In the genomic region with DNA sequence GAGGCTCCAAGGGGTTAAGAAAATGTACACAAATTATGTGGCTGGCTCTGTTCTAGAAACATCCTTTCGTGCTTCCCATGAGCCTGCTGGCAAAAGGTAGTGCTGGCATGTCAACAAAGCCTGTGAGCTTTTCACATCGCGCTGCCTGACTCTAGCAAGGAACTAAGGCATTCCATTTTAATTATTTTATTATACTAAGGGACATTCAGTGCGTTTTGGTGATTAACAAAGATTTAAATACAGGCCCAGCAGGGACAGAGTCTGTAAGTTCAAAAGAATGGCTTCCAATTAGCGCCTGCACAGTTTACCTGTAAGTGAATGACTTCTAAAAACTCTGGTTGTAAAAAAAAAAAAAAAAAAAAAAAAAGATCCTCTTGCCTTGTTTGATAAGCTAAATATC, we compare ENCODE assay signal across 15 mouse cellular contexts.
"Had no signal": no experiment of that assay in that cellular context is flagged by ENCODE, and none has a peak within 500 bp of the region (broad histone marks: within the 10 kb centered on the region; RNA-seq: fewer than 3 reads in every experiment).

No protein-coding gene starts in this region.

- H3K4me3 ChIP-seq: neural tube, embryonic 15.5 days; stomach, embryonic 15.5 days had no signal

- H3K27me3 ChIP-seq: neural tube, embryonic 15.5 days; stomach, embryonic 15.5 days had no signal

- H3K9me3 ChIP-seq: neural tube, embryonic 15.5 days; stomach, embryonic 15.5 days had no signal

- H3K27ac ChIP-seq: neural tube, embryonic 15.5 days; stomach, embryonic 15.5 days; stomach, postnatal 0 days had no signal

- H3K4me1 ChIP-seq: stomach, embryonic 15.5 days had no signal

- DNase-seq: retina, postnatal 1 day; right cerebral cortex, adult 18-20 months; right cerebral cortex, postnatal 14 days; right cerebral cortex, postnatal 25 days; right cerebral cortex, postnatal 4 days; spleen, adult 18-20 months; thymus, adult 18-20 months; thymus, adult 2 months; thymus, postnatal 14 days; thymus, postnatal 25 days; thymus, postnatal 36 days; thymus, postnatal 4 days had no signal

- H3K9ac ChIP-seq: neural tube, embryonic 15.5 days; stomach, embryonic 15.5 days had no signal

- H3K4me2 ChIP-seq: neural tube, embryonic 15.5 days; stomach, embryonic 15.5 days had no signal

- H3K36me3 ChIP-seq: neural tube, embryonic 15.5 days; stomach, embryonic 15.5 days had no signal
